Mouse (Mus musculus) layer of hippocampus, adult 2 months (tissue): Measurements from ENCODE around the gene Foxl1. TPM values are rescaled to one million over a fixed set of nuclear protein-coding genes. Genes with fewer than 3 reads are reported as not detected.
A peak's percentile ranks its signal among the peaks of the same experiment; 100 is the strongest.

Source experiments
- DNase-seq, 2 experiments: peaks; one replicate each; pipeline ENCODE4 v3.0.0; 2022; ENCODE audit warnings: low spot score in 2 of 2
- H3K27ac ChIP-seq: fragments of 200-600 bp; 2 replicates; pipeline ENCODE4 v1.8.1; 2022
- H3K4me3 ChIP-seq: fragments of 200-600 bp; 2 replicates; pipeline ENCODE4 v1.8.1; 2022; ENCODE audit warnings: mild to moderate bottlenecking
- CTCF ChIP-seq: fragments of 200-600 bp; conservative IDR thresholded peaks from 2 replicates; pipeline ENCODE4 v1.8.1; 2022; ENCODE audit warnings: antibody characterized with exemption, mild to moderate bottlenecking, moderate library complexity
- total RNA-seq, 2 experiments: library from RNA; stranded (reverse); gene quantifications; 2 replicates each; pipeline ENCODE4 v1.2.3; 2021

Gene Foxl1
- total RNA-seq, 2 experiments from 2014 or later = 0.13 TPM; not detected in 1

- DNase-seq = no peak
- Histone ChIP-seq H3K4me3 (peak overlapping the region; percentile 91), H3K27ac (peak overlapping the region; percentile 93)
- TF ChIP-seq CTCF = no peak
These were observed 19.1 kb upstream of the Foxl1 start for GRCm38 (mm10) chr8:121108657-121109056.

- no peak overlapping the region for H3K27ac ChIP-seq
- H3K4me3 ChIP-seq = no peak overlapping the region
- DNase-seq = no peak
- TF ChIP-seq CTCF = no peak
These were observed 16.4 kb upstream of the Foxl1 start for GRCm38 (mm10) chr8:121111145-121111907.

GRCm38 (mm10) chr8:121113261-121113660 is 14.5 kb upstream of the Foxl1 start:
- Histone ChIP-seq H3K4me3 (no peak overlapping the region), H3K27ac (no peak overlapping the region)
- DNase-seq = peak; percentile 91 to 99
- peak; percentile 100 for TF ChIP-seq CTCF

- TF ChIP-seq CTCF = no peak
- Histone ChIP-seq H3K4me3 (no peak overlapping the region), H3K27ac (no peak overlapping the region)
- no peak for DNase-seq
These were observed 12.6 kb upstream of the Foxl1 start for GRCm38 (mm10) chr8:121115136-121115535.

GRCm38 (mm10) chr8:121115948-121116347 is 11.8 kb upstream of the Foxl1 start, which contains the start of gene Foxc2:
Gene Foxc2 (plus strand): TSS chr8:121116171.
- Histone ChIP-seq H3K27ac (no peak within 1 kb of the TSS), H3K4me3 (peak within 1 kb of the TSS; percentile 47)
- TF ChIP-seq CTCF = no peak; the same call in 1 of the 2 replicates
- peak; percentile 27 to 45 for DNase-seq

GRCm38 (mm10) chr8:121116591-121117185 is 11.1 kb upstream of the Foxl1 start:
- peak overlapping the region; percentile 47 for H3K4me3 ChIP-seq
- TF ChIP-seq CTCF = no peak
- no peak for DNase-seq
- no peak overlapping the region for H3K27ac ChIP-seq

GRCm38 (mm10) chr8:121117186-121117651 is 10.5 kb upstream of the Foxl1 start:
- Histone ChIP-seq H3K27ac (no peak overlapping the region), H3K4me3 (0 out of 2 replicates have a peak overlapping the region, but pooled peaks have one; percentile 1)
- no peak for DNase-seq
- peak; percentile 10; the same call in 1 of the 2 replicates for TF ChIP-seq CTCF

GRCm38 (mm10) chr8:121117906-121118305 is 9.8 kb upstream of the Foxl1 start:
- no peak overlapping the region for H3K27ac ChIP-seq
- H3K4me3 ChIP-seq = no peak overlapping the region
- no peak for TF ChIP-seq CTCF
- no peak for DNase-seq

GRCm38 (mm10) chr8:121118634-121119420 is 8.9 kb upstream of the Foxl1 start:
- Histone ChIP-seq H3K4me3 (no peak overlapping the region), H3K27ac (no peak overlapping the region)
- no peak for DNase-seq
- no peak for TF ChIP-seq CTCF

GRCm38 (mm10) chr8:121119635-121120455 is 7.9 kb upstream of the Foxl1 start:
- Histone ChIP-seq H3K27ac (no peak overlapping the region), H3K4me3 (no peak overlapping the region)
- no peak for DNase-seq
- no peak for TF ChIP-seq CTCF

- no peak for TF ChIP-seq CTCF
- Histone ChIP-seq H3K27ac (no peak overlapping the region), H3K4me3 (no peak overlapping the region)
- DNase-seq = no peak
These were observed 7.0 kb upstream of the Foxl1 start for GRCm38 (mm10) chr8:121120456-121121419.
